Mouse (Mus musculus): ENCODE results near the gene Mafk.

DNA sequence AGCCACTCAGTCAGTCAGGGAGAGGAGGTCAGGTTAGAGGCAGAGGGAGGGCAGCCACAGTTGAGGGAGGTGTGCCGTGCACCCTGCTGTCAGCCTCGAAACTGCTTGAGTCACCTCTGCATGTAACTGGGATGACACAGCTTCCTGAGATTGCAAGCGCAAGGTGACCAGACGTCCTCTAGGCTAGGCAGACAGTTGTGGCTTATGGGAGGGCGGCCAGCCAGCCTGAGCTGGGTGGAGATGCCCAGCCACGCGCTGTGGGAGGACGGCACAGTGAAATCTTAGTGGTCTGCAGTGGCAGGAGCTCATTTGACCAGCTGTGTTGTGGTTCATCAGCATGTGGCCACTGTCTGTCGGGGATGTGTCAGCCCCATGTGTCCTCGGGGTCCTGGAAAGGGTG lies 3.6 kb downstream of the Mafk start:
- TF ChIP-seq TAL1 (IDR thresholded peaks at IDR 0.05; ENCODE audit: low read length) (no peak), GATA1 (IDR thresholded peaks at IDR 0.05; ENCODE audit: low read length) (no peak)

All from erythroblast, embryonic 14.5 days (primary cell).